Mouse (Mus musculus) brain, embryonic 14.5 days (tissue): ENCODE measurements around the gene Hibadh.

ENCODE experiments used
- CTCF ChIP-seq: fragments of 200-500 bp; IDR thresholded peaks from 2 replicates; pipeline ENCODE4 v1.5.1; 2012; ENCODE audit warnings: inconsistent platforms, mild to moderate bottlenecking, moderate library complexity, borderline replicate concordance; ENCODE audit not compliant: insufficient read depth, insufficient read length; ENCODE audit errors: extremely low read depth
- POLR2A ChIP-seq: fragments of 200-500 bp; IDR thresholded peaks from 2 replicates; pipeline ENCODE4 v1.6.1; 2012; ENCODE audit warnings: mild to moderate bottlenecking, inconsistent platforms, borderline replicate concordance; ENCODE audit not compliant: poor library complexity, insufficient read depth, insufficient read length, severe bottlenecking; ENCODE audit errors: extremely low read depth

DNA sequence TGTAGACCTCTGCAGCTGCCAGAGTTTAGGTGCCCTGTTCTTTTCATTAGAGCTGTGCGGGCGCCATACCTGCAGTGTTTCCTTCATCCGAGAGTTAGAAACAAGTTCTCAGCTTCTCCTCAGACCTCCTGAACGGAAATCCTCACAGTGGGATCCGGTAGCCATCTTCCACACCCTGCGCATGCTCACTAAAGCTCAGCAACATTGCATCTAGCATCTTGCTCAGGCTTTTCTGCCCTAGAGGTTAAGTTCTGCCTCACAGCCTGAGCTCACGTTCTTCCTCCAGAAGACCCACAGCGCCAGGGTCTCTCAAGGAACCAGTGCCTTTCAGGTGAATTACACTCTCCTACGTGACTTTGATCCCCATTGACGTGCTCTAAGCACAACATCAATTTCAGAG, 109.3 kb downstream of the Hibadh start:
- TF ChIP-seq POLR2A (no peak), CTCF (no peak)
